Mouse (Mus musculus) G1E (cell line): ENCODE data around the gene Higd1a.

Source experiments
- CTCF ChIP-seq: IDR thresholded peaks from 2 replicates; pipeline ENCODE4 v1.5.1; 2012; ENCODE audit warnings: low read depth, low read length, inconsistent platforms, mixed read lengths
- GATA1 ChIP-seq: IDR thresholded peaks from 2 replicates; pipeline ENCODE4 v1.6.1; 2012; ENCODE audit warnings: borderline replicate concordance, low read length, inconsistent platforms, mixed read lengths
- TAL1 ChIP-seq: conservative IDR thresholded peaks from 2 replicates; pipeline ENCODE4 v1.6.1; 2012; ENCODE audit warnings: low read depth, low read length, inconsistent platforms, mixed read lengths

- no peak for TF ChIP-seq CTCF
- no peak for TF ChIP-seq TAL1
- TF ChIP-seq GATA1 = no peak
Measured at GRCm38 (mm10) chr9:121822585-121822991, 35.6 kb downstream of the Higd1a start.
